Mouse (Mus musculus) brown adipose tissue, adult 24 weeks (tissue): ENCODE results near the gene Clic1. TPM values are rescaled to one million over a fixed set of nuclear protein-coding genes. Genes with fewer than 3 reads are reported as not detected.
"Not testable (repeated sequence)": the region's sequence is repeated elsewhere in the genome, so short reads cannot be mapped to it uniquely, and the experiment has no call there.

Experiments
- H3K27ac ChIP-seq: fragments of 200-500 bp; replicated peaks from 2 replicates; pipeline ENCODE4 v1.5.1; 2012; ENCODE audit warnings: low read depth, mild to moderate bottlenecking, low read length
- H3K4me1 ChIP-seq: fragments of 200-500 bp; 2 replicates; pipeline ENCODE4 v1.6.1; 2012; ENCODE audit warnings: low read length, mixed read lengths; ENCODE audit not compliant: control insufficient read depth, insufficient read depth, insufficient read length
- H3K4me3 ChIP-seq: fragments of 200-500 bp; 2 replicates; pipeline ENCODE4 v1.5.1; 2012; ENCODE audit warnings: low read depth, mild to moderate bottlenecking, low read length, moderate library complexity; ENCODE audit not compliant: insufficient read depth
- polyA plus RNA-seq: library from polyadenylated mRNA; stranded (reverse); fragments of >200 nt; gene quantifications from 2 replicates; pipeline ENCODE4 v1.2.4, GENCODE M21; 2012; ENCODE audit not compliant: missing spikeins, insufficient read depth, insufficient read length

Clic1 gene
- polyA plus RNA-seq = 13.6 and 16.8 TPM in 2 replicates

DNA sequence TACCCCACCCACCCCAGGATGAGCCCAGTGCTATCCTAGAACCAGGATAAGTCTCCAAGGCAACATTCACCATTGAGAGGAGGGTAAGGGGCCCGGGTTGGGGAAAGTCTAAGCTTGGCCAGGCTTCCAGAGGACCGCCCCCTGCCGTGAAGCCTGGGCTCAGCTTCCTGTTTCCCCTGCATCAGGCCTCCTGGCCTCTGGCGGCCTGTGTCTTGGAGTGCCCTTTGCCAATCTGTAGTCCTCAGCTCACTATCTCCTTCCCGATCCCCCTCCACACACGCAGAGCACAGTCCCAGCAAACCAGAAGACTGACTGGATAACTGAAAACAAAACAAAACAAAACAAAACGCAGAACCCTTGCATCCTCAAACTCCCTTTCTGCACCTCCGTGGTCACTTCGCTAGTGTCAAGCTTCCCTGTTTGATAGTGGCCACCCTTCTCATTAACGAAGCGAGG lies at the start of gene Clic1:
TSS of gene Clic1 (plus strand) at position 406 of the 456 bp plus-strand sequence.
- Histone ChIP-seq H3K4me1 (peaks cover 10% of the 10 kb centered on the region; the same call in 1 of the 2 replicates), H3K4me3 (peak within 1 kb of the TSS; percentile 66), H3K27ac (peak within 1 kb of the TSS; percentile 99)

DNA sequence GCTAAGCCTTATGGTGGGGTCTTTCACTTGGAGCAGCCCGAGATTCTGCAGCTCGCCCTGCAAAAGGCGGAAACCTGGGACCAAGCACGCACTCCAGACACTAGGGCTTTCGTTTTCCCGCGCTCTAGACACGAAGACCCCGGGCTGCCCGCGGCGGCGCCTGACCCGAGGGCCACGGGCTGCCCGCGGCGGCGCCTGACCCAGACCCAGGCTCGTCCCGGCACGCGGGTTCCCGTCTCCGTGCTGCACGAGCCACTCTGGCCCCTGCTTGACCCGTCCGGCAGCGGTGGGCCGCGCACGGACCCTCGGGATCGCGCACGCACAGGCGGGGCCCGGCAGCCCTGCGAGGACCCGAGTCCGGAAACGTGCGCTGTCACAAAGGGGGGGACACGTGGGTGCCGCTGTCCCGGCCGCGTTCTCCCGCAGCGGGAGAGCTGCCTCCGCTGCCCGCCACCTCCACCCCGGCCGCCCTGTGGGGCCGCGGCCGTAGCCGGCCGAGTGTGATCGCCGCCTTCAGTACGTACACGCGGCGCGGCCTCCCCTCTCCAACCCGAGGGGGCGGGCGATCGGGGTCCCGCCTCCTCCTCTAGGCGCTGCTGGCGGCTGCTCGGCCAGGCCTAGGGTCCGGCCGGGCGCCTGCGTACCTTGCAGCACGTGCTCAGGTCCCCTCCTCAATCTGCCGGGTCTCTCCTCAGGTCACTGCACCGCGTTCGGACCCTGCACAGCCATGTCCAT lies 48.9 kb upstream of the Clic1 start, which contains the start of gene Vars:
TSS of gene Vars (plus strand) at position 271 of the 735 bp plus-strand sequence.
- Histone ChIP-seq H3K4me3 (peak within 1 kb of the TSS; percentile 67), H3K27ac (peak within 1 kb of the TSS; percentile 94), H3K4me1 (no peaks in the 10 kb centered on the region)

DNA sequence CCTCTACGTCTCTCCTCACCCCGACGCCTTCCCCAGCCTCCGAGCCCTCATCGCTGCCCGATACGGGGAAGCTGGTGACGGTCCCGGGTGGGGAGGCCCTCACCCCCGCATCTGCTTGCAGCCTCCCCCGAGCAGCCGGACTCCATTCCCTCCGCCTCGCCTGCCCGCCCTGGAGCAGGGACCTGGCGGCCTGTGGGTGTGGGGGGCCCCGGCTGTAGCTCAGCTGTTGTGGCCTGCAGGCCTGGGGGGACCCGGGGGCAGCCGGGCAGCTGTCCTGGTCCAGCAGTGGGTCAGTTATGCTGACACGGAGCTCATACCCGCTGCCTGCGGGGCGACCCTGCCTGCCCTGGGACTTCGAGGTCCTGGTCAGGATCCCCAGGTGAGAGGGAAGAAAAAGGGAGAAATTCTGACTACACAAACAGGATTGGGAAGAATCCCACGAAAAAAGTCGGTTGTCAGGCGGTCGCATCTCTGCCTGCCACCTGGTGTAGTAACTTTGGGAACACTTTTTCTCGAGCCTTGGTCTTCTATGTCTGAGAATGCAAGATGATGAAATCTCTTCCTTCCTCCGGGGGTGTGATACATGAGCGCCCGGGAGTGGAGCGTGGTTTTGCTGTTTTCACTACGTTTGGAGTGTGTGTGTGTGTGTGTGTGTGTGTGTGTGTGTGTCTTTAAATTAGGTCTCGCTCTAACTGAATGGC lies 48.2 kb upstream of the Clic1 start:
- peak overlapping the region; percentile 67 for H3K4me3 ChIP-seq
- H3K4me1 ChIP-seq = no peaks in the 10 kb centered on the region
- H3K27ac ChIP-seq = peak overlapping the region; percentile 94

DNA sequence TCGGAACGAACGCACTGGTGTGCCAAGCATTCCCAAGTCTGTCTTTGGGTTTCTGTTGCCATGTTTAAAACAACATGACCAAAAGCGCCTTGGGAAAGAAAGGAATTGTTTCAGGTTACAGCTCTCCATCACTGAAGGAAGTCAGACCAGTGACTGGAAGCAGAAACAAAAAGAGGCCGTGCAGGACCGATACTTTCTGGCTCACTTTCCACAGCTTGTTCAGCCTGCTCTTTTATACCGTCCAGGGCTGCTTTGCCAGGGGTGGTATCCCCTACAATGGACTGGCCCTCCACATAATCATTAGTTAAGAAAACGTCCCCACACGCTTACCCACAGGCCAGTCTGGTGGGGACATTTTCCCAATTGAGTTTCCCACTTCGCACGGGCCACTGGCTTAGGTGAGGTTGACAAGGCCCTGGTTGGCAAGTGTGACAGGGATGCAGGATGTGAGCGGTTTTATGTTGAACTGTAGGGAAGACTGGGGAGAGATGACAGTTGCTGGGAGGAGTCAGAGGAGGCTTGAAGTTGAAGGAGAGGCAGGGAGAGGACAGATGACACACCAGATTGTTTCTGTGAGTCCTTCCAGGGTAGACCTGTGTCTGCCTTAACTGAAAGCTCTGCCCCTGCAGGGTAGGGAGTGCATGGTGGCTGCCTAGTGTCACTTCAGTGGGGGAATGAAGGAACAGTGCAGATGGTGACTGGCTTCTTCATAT lies 47.5 kb upstream of the Clic1 start:
- peak overlapping the region; percentile 67 for H3K4me3 ChIP-seq
- no peak overlapping the region; the same call in 1 of the 2 replicates for H3K27ac ChIP-seq
- H3K4me1 ChIP-seq = no peaks in the 10 kb centered on the region

DNA sequence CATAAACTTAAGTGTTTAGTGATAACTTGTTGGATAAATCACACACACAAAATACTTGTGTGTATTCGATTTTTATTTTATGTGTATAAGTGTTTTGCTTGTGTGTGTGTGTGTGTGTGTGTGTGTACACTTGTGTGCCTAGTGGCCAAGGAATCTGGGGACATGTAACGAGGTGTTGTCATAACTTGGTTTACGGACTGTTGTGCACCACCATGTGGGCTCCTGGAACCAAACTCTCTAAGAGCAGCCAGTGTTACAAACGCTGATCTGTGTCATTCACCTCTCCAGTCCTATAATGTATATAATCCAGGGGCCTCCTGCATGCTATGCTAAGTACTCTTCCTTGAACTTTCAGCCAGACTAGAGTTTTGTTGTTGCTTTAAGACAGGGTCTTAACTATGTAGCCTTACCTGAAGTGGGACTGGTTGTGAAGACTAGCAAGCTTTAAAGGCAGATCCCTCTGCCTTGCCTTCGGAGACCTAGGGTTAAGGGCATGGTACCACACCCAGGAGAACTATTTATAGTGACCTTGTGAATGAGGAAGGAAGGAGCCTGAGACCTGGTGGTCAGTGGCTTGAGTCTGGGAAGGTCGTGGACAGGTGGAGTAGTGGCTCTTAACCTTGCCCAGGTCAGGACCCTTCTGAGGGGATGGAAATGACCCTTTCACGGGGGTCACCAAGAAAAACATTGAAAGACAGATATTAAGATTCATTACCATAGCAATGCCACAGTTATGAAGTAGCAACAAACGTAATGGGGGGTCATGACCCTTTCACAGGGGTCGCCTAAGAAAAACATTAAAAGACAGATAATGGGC lies 46.5 kb upstream of the Clic1 start:
- Histone ChIP-seq H3K27ac (no peak overlapping the region), H3K4me3 (no peak overlapping the region), H3K4me1 (no peaks in the 10 kb centered on the region)

DNA sequence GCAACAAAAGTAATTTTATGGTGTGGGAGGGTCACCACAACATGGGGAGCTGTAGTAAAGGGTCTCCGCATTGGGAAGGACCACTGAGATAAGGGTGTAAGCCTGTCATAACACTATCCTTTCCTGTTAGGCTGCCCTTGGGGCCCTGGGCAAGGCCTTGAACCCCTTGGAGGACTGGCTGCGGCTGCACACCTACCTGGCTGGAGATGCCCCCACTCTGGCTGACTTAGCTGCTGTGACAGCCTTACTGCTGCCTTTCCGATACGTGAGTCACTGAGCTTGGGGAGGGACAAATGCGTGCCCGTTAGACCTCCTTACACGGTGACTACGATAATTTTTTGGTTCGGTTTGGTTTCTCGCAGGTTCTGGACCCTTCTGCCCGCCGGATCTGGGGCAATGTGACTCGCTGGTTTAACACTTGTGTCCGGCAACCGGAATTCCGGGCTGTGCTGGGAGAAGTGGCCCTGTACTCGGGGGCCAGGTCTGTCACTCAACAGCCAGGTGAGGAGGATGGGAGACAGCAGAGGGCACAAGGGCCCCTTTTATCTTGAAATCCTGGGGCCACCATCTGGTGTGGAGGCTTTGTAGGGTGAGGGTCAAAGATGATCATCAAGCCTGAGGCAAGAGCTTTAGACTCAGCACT lies 45.6 kb upstream of the Clic1 start:
- H3K27ac ChIP-seq = no peak overlapping the region
- no peaks in the 10 kb centered on the region for H3K4me1 ChIP-seq
- no peak overlapping the region for H3K4me3 ChIP-seq

DNA sequence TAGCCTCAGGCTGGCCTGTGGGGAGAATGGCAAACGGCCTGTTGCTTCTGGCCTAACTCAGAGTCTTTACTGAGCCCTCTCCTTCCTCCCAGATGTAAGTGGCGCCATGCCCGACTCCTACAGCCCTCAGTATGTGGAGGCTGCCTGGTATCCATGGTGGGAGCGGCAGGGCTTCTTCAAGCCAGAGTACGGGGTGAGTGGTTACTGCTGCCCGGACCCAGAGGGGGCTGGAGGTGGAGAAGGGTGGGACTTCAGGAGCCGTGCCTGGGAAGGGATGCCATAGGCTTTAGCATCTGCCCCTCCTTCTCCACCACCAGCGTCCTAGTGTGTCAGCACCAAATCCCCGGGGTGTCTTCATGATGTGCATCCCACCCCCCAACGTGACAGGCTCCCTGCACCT lies 44.6 kb upstream of the Clic1 start:
- no peaks in the 10 kb centered on the region for H3K4me1 ChIP-seq
- H3K27ac ChIP-seq = no peak overlapping the region
- no peak overlapping the region for H3K4me3 ChIP-seq

DNA sequence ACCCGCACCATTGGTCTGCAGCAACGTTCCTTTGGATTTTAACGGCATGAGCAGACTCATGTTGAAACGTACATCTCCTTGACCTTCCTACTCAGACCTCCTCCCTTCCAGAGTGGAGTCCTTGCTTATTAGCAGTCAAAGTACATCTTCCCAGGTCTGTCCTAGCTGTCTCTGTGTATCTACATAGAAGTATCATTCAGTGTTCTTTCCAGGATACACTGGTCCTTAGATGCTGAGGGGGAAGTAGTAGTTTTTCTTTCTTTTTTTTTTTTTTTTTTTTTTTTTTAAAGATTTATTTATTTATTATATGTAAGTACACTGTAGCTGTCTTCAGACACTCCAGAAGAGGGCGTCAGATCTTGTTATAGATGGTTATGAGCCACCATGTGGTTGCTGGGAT lies 43.9 kb upstream of the Clic1 start:
- not testable (repeated sequence) for H3K27ac ChIP-seq, H3K4me1 ChIP-seq, H3K4me3 ChIP-seq

DNA sequence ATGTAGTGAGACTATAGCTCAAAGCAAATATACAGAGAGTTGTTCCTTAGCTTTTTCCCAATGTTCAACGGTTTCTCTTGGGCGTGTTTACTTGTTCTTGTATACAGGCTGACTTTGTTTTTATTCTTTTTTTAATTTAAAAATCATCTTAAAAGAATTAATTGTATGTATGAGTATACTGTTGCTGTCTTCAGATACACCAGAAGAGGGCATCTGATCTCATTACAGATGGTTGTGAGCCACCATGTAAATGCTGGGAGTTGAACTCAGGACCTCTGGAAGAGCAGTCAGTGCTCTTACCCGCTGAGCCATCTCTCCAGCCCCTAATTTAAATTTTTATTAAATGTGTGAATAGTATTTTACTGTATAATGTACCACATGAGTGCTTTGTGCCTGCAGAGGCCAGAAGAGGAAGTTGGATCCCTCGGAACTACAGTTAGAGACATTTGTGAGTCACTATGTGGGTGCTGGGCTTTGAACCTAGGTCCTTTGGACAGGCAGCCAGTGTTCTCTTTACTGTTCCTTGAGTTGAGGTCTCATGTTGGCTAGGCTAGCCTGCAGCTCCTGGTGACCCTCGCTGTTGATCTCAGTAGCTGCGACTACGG lies 42.3 kb upstream of the Clic1 start:
- no peak overlapping the region for H3K27ac ChIP-seq
- H3K4me1 ChIP-seq = no peaks in the 10 kb centered on the region
- H3K4me3 ChIP-seq = no peak overlapping the region

DNA sequence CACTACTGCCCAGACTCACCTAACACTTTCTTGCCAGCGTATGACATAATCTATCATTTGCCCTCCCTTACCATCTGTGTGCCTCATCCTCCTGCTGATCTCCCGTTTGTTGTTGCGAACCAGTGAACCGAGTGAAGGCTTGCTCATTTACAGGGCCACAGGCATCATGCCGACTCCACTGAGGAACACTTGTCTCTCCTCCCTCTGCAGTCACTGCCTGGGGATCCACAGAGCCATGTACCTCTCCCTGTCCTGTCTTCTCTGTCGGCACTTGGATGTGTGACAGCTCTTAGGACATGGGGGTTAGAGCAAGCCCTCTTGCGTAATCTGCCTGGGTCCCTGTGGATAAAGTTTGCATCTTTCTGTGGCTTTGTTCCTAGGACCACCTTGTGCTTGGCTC lies 40.2 kb upstream of the Clic1 start:
- Histone ChIP-seq H3K4me1 (no peaks in the 10 kb centered on the region), H3K4me3 (no peak overlapping the region), H3K27ac (no peak overlapping the region)

DNA sequence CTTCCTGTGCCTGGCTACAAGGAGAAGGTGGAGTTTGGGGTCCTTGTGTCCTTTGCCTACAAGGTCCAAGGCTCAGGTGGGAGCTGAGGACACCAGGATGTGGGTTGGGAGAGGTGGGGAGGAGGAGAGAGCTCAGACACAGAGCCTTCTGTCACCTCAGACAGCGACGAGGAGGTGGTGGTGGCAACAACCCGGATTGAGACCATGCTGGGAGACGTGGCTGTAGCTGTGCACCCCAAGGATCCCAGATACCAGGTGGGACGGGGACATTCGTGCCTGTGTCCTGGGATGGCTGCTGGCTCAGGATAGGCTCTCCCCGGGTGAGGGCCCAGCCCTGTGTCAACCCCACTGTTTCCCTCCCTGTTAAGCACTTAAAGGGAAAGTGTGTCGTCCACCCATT lies 38.3 kb upstream of the Clic1 start:
- no peak overlapping the region for H3K27ac ChIP-seq
- no peak overlapping the region for H3K4me3 ChIP-seq

DNA sequence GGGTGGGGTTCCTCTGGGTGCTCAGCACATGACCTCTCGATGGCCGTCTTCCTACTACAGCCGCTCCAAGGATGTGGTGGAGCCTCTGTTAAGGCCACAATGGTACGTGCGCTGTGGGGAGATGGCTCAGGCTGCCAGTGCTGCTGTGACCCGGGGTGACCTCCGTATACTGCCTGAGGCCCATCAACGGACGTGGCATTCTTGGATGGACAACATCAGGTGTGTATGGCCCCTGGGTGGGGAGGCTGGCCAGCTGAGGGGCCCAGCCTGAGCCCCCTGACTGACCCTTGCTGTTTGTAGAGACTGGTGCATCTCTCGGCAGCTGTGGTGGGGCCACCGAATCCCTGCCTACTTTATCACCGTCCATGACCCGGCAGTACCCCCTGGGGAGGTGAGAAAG lies 37.3 kb upstream of the Clic1 start:
- no peak overlapping the region for H3K4me3 ChIP-seq
- no peaks in the 10 kb centered on the region for H3K4me1 ChIP-seq
- H3K27ac ChIP-seq = no peak overlapping the region

More for the DNA sequence above, 38.3 kb upstream of the Clic1 start:
- no peaks in the 10 kb centered on the region for H3K4me1 ChIP-seq

DNA sequence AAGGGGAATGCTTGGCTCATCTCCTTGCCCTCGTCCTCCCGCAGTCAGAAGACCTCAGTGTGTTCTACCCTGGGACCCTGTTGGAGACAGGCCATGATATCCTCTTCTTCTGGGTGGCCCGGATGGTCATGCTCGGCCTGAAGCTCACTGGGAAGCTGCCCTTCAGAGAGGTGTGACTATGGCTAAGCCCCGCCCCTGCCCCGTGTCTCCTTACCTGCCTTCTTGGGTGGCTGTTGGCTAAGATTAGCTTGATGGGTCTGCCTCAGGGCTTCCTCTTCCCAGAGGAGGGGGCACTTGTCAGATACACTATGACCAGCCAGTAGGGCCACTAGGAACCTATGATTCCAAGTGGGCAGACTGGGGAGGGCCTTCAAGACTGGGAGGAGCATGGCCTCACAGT lies 36.5 kb upstream of the Clic1 start:
- no peak overlapping the region for H3K27ac ChIP-seq
- no peak overlapping the region for H3K4me3 ChIP-seq
- H3K4me1 ChIP-seq = no peaks in the 10 kb centered on the region

DNA sequence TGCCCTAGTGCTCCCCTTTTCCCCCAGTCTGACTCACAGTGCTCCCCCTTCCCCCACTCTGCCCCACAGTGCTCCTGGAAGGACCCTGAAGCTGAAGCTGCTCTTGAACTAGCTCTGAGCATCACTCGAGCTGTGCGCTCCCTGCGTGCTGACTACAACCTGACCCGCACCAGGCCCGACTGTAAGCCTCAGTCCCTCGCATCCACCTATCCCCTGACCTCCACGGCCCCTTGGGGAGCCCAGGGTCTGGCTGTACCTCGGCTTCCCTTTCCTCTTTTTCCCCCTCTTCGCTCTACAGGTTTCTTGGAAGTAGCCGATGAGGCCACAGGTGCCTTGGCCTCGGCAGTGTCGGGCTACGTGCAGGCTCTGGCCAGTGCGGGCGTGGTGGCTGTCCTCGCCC lies 34.5 kb upstream of the Clic1 start:
- H3K27ac ChIP-seq = no peak overlapping the region
- no peaks in the 10 kb centered on the region for H3K4me1 ChIP-seq
- H3K4me3 ChIP-seq = no peak overlapping the region
